Mouse (Mus musculus) lung, postnatal 14 days (tissue): ENCODE data around the gene Rom1.

Source experiments
- DNase-seq: peaks from one replicate; pipeline ENCODE4 v3.0.0; 2021

The Rom1 gene

DNA sequence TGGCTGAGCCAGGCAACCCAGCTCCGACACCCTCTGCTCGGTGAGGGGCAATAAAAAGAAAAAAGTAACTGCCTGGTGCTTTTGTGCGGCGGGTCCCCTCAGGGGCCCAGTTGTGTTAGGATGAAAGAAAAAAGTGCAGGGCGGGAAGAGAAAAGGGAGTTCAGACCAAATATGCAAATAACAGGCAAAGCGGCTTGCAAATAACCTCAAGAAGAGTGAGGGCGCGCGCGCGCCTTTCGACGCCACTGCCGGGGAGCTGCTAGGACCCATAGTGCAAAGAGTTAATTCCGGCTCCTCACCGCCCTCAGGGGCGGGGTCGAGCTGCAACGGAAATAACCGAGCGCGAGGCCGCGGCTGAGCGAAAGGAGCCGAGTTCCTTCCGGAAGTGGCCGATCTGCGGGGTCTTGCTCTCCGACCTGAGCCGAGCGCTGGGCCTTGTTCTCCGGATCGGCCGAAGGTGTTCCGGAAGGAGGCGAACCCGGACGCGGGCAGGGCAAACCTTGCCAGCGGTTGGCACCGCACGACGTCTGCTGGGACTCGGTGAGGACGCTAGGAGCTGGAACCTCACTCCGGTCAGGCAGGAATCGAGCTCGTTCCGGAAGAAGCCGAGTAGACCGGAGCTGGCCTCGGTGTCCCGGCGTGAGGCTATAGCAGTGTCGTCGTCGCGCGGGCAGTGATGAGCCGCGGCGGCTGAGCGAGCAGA is 12.5 kb upstream of the Rom1 start, which contains the start of gene Mta2:
Mta2 (plus strand) TSS at position 361 of the 703 bp plus-strand sequence.
- peak; percentile 95 for DNase-seq

DNA sequence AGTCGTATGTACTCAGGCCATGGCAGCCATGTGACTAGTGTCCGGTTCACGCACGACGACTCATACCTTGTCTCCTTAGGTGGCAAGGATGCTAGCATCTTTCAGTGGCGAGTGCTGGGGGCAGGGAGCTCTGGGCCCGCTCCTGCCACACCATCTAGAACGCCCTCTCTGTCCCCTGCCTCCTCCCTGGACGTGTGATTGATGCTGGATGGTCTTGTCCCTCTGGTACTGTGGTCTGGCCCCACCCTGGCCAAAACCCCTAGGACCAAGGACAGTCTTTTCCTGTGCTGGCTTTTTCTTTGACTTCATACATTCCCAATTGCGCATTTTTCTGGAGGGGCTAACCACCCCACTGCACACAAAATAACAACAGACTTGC is 12.0 kb upstream of the Rom1 start:
- no peak for DNase-seq

GRCm38 (mm10) chr19:8940526-8941133 is 11.5 kb upstream of the Rom1 start:
- DNase-seq: no peak

GRCm38 (mm10) chr19:8936736-8937135 is 7.6 kb upstream of the Rom1 start:
- no peak for DNase-seq

DNA sequence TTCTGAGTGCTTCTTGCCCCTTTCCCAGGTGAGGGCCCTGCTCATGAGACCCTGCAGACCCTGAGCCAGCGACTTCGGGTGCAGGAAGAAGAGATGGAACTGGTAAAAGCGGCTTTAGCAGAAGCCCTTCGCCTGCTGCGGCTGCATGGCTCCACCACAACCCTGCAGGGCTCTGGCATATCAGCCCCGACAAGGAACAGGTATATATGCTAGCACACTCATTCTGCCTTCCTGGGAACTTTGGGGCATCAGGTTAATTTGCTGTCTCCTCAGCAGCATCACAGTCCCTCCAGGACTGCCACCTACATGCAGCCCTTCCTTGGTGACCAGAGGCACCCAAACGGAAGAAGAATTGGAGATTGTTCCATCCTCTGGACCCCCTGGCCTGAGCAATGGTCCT is 1.6 kb upstream of the Rom1 start:
- no peak for DNase-seq

DNA sequence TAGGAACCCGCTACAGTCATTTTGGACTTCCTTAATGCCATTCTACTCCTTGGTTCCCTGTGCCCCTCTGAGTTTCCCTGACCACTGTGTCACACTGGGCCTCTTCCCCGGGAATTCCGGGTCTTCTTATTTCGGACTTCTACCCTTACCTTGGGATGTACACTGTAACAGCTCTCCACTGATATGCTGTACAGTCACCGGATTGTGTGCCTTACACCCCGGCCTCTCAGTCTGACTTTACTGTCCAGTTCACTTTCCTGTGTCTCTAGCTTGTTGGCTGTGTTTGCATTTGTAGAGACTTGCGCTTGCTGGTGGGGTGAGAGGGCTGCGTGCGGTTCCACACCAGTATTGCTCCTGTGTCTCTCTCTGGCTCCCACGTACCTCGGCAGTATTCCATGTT is 961 bp upstream of the Rom1 start:
- DNase-seq: no peak

DNA sequence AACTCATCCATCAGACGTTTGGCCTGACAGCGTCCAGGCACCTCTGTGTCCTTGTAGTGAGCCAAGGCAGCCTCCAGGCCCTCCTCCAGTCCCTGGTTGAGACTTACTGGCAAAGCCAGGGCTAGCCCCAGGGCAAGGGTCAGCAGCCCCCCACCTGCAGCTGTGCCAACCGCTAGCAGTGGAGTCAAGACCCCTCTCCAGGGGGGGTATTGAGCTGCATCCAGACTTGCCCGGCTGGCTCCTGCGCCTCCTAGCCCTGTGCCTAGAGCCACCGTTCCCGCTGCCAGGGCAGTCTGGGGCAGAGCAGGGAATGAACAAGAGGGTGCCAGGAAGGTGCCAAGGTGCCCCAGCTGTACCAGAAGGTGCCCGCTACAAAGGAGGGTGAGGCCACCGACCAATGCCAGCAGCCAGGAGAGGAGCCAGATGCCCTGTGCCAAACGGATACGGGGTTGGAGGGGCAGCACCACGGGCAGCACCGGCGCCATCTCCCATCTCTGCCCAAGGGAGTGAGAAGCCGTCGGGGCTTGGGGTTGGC is 400 bp downstream of the Rom1 start:
- DNase-seq: no peak

DNA sequence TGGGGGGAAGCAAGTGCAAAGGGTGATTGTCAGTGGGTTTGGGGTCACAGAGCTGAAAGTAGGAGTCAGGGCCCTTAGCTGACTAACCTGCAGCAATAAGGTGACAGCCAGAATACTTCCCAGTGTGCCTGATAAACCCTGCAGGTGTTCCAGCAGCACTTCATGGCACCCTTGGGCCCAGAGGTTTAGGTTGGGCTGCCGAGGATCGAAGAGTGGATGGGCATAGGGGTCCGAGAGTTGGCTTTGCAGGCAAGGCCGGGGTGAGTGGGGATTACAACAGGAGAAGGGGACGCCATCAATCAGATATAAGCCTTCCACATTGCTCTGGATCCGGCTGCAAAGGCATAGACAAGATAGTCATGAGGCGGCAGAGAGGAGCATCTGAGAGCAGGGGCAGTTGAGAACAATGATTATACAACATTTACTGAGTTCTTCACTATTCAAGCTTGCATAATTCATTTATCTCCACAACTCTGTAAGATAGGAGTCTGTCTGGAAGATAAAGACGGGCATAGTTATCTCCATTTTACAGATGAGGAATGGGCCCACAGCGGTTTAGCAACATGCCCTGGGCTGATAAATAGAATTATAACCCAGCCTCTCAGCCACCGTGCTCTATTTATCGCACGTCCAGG is 1.1 kb downstream of the Rom1 start:
- no peak for DNase-seq

DNA sequence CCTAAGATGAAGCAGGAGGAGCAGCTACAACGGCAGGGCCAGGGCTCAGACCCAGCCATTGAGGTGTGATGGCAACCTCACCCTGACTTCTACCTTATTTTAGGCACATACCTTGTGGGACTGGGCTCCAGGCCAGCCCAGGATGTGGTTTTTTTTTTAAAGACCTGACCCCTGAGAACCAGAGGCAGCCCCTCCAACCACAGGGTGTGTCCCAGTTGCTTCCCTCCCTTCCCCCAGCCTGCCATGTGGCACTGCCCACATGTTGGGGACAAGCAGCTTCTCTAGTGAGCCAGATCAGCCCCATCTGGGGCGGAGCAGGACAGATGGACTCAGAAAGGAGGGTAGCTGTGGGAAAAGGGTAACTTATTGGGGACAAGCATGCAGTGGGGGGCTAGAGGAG is 2.4 kb downstream of the Rom1 start:
- no peak for DNase-seq

GRCm38 (mm10) chr19:8921741-8922140 is 7.4 kb downstream of the Rom1 start:
- no peak for DNase-seq

DNA sequence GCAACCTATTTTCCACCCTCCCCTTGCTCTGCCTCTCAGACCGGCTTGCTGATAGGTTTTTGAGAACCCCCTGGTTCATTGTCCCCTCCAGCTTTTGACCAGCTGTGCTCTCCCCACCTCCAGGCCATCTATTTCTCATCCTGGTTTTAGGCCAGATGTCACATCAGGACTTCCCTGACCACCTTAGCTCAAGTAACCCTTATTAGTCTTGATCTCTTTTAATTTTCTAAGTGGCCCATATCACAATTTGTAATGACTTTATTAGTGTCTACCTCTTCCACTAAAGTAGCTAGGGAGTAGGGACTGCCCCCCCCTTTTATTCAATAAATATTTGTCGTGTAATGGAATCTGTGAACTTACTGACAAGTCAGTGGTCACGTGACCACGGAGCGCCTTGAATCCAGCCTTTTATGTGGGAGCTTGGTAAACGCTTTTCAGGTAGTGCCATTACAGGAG is 8.3 kb downstream of the Rom1 start:
- peak; percentile 34 for DNase-seq

GRCm38 (mm10) chr19:8920073-8920736 is 9.0 kb downstream of the Rom1 start, which contains the start of gene B3gat3:
Gene B3gat3 (plus strand): TSS chr19:8920374.
- peak; percentile 95 for DNase-seq

DNA sequence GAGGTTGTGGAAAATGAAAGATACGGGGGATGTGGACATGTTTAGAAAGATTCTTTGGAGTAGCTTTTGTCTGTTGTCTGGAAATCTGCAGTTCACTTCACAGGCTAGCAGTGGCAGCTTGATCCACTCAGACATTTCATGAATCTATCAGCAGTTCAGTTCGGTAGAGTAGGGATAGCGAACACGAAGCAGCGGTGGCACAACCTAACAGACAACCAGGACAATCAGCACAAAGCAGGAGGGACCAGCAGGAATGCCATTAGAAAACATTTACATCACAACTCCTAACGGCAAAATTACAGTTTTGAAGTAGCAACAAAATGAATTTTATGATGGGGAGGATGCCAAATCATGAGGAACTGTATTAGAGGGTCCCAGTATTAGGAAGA is 9.5 kb downstream of the Rom1 start:
- no peak for DNase-seq

DNA sequence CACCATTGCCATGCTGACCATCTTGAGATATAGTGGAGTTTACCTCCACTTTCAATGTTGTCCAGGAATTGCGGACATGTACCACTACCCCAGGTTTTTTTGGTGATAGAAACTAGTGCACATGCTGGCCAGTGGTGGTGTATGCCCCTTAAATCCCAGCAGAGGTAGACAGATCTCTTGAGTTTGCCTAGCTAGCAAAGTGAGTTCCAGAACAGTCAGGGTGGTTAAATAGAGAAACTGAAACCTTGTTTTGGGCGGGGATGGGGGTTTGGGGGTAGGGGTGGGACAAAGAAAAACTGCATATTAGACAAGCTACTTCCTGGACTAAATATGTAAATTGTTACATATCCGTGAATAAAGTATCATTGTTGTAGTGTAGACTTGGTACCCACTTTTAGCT is 10.2 kb downstream of the Rom1 start:
- no peak for DNase-seq

DNA sequence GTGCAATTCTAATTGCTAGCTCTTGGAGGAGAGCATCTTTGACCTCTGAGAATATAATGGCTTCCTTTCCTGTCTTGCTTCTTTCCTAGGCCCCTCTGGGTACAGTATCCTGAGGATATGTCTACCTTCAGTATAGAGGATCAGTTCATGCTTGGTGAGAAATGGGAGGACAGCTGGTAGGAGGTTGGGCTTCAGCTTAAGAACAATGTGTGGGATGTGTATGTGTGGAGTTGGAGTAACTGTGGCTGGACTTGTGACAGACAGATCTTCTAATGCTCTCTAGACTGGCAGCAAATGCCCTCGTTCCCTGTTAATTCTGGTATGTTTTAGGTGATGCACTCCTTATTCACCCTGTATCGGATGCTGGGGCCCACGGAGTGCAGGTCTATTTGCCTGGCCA is 14.9 kb downstream of the Rom1 start:
- DNase-seq: no peak

GRCm38 (mm10) chr19:8911810-8912209 is 17.3 kb downstream of the Rom1 start:
- DNase-seq: no peak

GRCm38 (mm10) chr19:8908531-8908930 is 20.6 kb downstream of the Rom1 start:
- DNase-seq: no peak

DNA sequence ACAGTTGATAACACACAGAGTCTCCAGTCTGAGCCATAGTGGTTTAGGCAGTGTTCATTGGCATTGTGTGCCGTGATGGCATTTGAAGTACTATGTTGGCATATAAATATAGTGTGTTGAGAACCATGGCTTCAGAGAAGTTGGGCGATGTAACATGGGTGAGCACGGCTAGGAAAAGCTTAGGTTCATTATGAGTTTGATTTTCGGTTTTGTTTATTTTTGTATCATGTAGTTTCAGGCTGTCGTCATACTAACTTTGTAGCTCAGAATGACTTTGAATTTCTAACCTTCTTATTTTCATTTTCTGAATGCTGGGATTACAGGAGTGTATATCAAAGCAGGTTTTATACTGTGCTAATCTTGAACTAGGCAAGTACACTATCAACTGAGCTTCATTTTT is 25.7 kb downstream of the Rom1 start:
- DNase-seq: no peak

DNA sequence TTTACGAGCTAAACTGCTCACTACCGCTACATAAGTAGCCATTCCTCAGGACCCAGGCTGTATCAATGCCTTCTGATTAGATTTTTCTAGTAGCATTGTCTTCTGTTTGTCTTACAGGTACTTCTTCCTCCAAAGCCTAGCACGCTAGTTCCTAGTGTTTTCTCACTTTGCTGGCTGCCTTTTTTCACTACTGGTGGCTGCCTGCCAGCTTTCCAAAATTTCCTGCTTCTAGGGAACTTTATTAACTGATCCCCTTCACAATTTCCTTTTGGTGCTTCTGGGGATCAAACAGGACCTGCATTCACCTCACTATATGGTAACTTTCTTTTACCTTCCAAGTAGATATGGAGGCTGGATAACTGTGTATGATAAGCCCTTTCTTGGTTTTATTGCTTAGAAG is 30.1 kb downstream of the Rom1 start:
- no peak for DNase-seq

GRCm38 (mm10) chr19:8898576-8898975 is 30.6 kb downstream of the Rom1 start:
- DNase-seq: no peak

- DNase-seq: peak; percentile 95
These were observed 31.2 kb downstream of the Rom1 start, which contains the start of gene Ganab for GRCm38 (mm10) chr19:8897865-8898495. Gene Ganab (plus strand): TSS chr19:8898071.

- peak; percentile 50 for DNase-seq
These were observed 31.8 kb downstream of the Rom1 start for GRCm38 (mm10) chr19:8897211-8897864.
